Mouse (Mus musculus) retina, postnatal 7 days (tissue): ENCODE results near the gene Hectd1.

ENCODE experiments used
- DNase-seq: peaks from one replicate; pipeline ENCODE4 v3.0.0-alpha.2; 2012; ENCODE audit warnings: low read depth, low spot score

Gene Hectd1

GRCm38 (mm10) chr12:51703859-51704258, 125.5 kb downstream of the Hectd1 start:
- DNase-seq = no peak

DNA sequence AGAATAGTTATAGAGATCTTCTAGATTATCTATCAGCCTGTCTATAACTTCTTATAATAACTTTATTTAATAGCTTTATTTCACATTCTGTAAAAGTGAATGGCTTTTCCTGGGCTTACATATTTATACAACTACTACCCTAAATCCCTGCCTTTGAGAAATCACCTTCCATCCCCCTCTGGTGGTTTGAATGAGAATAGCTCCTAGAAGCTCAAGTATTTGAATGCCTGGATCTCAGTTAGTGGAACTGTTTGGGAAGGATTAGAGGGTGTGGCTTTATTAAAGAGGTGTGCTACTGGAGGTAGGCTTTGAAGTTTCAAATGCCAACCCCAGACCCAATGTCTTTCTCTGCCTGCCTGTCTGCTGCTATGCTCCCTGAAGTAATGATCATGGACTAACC, 127.6 kb downstream of the Hectd1 start:
- DNase-seq = no peak

DNA sequence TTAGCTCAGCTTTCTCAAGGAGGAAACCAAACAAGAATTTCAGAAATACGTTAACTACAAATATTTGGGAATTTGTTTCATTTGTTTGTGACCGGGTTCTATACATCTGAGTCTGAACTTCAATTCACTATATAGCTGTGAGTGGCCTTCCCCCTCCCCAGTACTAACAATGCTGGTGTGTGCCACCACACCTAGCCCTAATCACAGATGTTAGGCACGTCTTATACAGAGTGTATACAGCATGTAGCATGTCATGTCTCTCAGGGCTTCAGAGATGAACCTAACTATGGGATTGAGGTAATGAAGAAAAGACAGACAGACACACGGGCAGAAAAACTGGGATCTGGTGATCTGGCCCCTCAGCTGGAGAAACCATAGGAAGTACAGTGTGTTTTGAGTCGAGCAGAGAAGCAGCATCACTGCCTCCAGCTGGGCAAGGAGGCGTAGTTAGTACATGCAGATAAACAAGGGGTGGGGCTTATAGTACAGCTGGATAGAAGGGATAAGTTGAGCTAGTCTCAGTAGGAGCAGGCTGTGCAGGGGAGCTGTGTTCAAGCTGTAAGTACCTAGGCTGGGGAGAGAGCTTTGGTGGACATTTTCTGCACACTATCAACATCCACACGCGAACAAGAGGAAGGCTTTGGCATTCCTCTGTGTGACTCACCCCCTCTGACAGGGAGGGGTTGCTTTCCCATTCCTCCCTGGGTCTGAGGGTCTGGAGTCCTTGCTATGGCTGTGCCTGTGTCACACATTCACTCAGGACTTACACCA, 129.5 kb downstream of the Hectd1 start:
- DNase-seq = no peak

DNA sequence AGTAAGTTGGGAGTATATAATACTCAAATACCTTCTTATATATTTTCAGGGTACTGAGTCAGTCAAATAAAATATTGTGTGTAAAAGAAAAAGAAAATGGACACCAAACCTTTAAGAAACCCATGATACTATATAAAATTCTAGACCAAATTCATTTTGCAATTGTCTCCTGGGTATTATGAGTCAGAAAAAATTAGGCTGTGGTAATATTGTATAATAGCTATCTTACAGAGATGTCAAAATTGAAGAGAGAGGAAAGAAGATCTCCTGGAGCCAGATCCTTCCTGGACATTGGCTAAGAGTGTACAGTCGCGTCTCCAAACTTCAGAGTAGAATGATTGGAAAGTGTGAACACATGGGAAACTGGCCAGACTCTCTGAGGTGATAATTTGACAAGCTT, 133.2 kb downstream of the Hectd1 start:
- DNase-seq = no peak

- DNase-seq = no peak
Measured at GRCm38 (mm10) chr12:51694966-51695365, 134.4 kb downstream of the Hectd1 start.

DNA sequence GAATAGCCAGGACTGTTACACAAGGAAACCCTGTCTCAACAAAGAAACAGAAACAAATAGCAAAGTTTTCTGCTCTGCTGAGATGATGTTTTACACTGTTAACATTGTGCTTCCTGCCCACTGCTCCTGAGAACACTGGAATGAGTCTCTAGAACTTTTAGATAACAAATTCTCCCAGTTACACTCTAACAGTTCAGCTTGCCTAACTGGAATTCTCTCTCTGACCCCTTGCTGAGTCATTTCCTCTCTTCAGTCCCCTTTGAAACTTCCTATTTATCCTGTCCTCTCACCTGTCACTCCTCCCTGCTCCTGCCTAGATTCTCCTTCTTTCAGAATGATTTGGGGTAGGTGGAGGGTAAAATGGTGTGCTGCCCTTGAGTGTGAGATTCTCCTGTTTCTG, 135.2 kb downstream of the Hectd1 start:
- no peak for DNase-seq
